Mouse (Mus musculus): ENCODE measurements around the gene Dlx5. TPM values are rescaled to one million over a fixed set of nuclear protein-coding genes. Genes with fewer than 3 reads are reported as not detected.

Gene Dlx5
- total and polyA plus RNA-seq, 3 experiments, result not detected

- H3K4me1 ChIP-seq (ENCODE audit: control insufficient read depth in 1 of 2, insufficient read depth in 2 of 2, low read length in 2 of 2), result no peaks in the 10 kb centered on the region
- H3K36me3 ChIP-seq (ENCODE audit: control insufficient read depth in 1 of 2, insufficient read depth in 2 of 2, low read length in 2 of 2), result no peaks in the 10 kb centered on the region
- DNase-seq (ENCODE audit: low read depth, low spot score), result no peak
- no peak overlapping the region for H3K9ac ChIP-seq (ENCODE audit: control insufficient read depth, low read depth, low read length, poor library complexity, severe bottlenecking)
- H3K4me3 ChIP-seq (ENCODE audit: control insufficient read depth in 1 of 2, insufficient read depth in 1 of 2, low read depth in 2 of 2, low read length in 2 of 2), result no peak overlapping the region
- H3K9me3 ChIP-seq (replicated peaks; ENCODE audit: insufficient read depth, low read length), result no peaks in the 10 kb centered on the region
- H3K27ac ChIP-seq (ENCODE audit: control insufficient read depth, low read depth, low read length), result no peak overlapping the region
- no peaks in the 10 kb centered on the region for H3K79me2 ChIP-seq (ENCODE audit: control insufficient read depth, insufficient read depth, low read length, poor library complexity)
- H3K27me3 ChIP-seq (ENCODE audit: control insufficient read depth in 1 of 2, insufficient read depth in 2 of 2, low read length in 2 of 2), result no peaks in the 10 kb centered on the region
- TF ChIP-seq MXI1 (IDR thresholded peaks at IDR 0.05; ENCODE audit: low read depth, low read length) (no peak), ZMIZ1 (IDR thresholded peaks at IDR 0.05; ENCODE audit: low read depth, low read length) (no peak), UBTF (IDR thresholded peaks at IDR 0.05; ENCODE audit: borderline replicate concordance, insufficient read depth, low read depth, low read length) (no peak)
Observed at GRCm38 (mm10) chr6:6856881-6857280, 25.0 kb downstream of the Dlx5 start.

- Histone ChIP-seq H3K27me3 (ENCODE audit: control insufficient read depth in 1 of 2, insufficient read depth in 2 of 2, low read length in 2 of 2) (no peaks in the 10 kb centered on the region), H3K9me3 (replicated peaks; ENCODE audit: insufficient read depth, low read length) (no peaks in the 10 kb centered on the region), H3K4me3 (ENCODE audit: control insufficient read depth in 1 of 2, insufficient read depth in 1 of 2, low read depth in 2 of 2, low read length in 2 of 2) (no peak overlapping the region), H3K9ac (ENCODE audit: control insufficient read depth, low read depth, low read length, poor library complexity, severe bottlenecking) (no peak overlapping the region), H3K79me2 (ENCODE audit: control insufficient read depth, insufficient read depth, low read length, poor library complexity) (no peaks in the 10 kb centered on the region), H3K27ac (ENCODE audit: control insufficient read depth, low read depth, low read length) (no peak overlapping the region), H3K36me3 (ENCODE audit: control insufficient read depth in 1 of 2, insufficient read depth in 2 of 2, low read length in 2 of 2) (no peaks in the 10 kb centered on the region), H3K4me1 (ENCODE audit: control insufficient read depth in 1 of 2, insufficient read depth in 2 of 2, low read length in 2 of 2) (no peaks in the 10 kb centered on the region)
- no peak for TF ChIP-seq TAL1 (IDR thresholded peaks at IDR 0.05; ENCODE audit: low read length)
- TF ChIP-seq SIN3A (IDR thresholded peaks at IDR 0.05; ENCODE audit: low read length), result no peak
- no peak for TF ChIP-seq E2F4 (IDR thresholded peaks at IDR 0.05; ENCODE audit: borderline replicate concordance, low read depth, low read length)
- no peak for TF ChIP-seq MYC (IDR thresholded peaks at IDR 0.05; ENCODE audit: low read depth, low read length)
- no peak for TF ChIP-seq SMC3 (IDR thresholded peaks at IDR 0.05; ENCODE audit: low read depth, low read length)
- TF ChIP-seq RAD21 (IDR thresholded peaks at IDR 0.05; ENCODE audit: low read depth, low read length), result no peak
- TF ChIP-seq ETS1 (IDR thresholded peaks at IDR 0.05; ENCODE audit: low read depth, low read length), result no peak
- TF ChIP-seq TBP (IDR thresholded peaks at IDR 0.05; ENCODE audit: low read depth, low read length), result no peak
- TF ChIP-seq POLR2A (IDR thresholded peaks at IDR 0.05; ENCODE audit: control insufficient read depth in 1 of 2, insufficient read depth in 1 of 2, low read depth in 1 of 2, low read length in 2 of 2, poor library complexity in 1 of 2), result no peak
- no peak for TF ChIP-seq MXI1 (IDR thresholded peaks at IDR 0.05; ENCODE audit: low read depth, low read length)
- no peak for TF ChIP-seq ZMIZ1 (IDR thresholded peaks at IDR 0.05; ENCODE audit: low read depth, low read length)
- TF ChIP-seq NELFE (IDR thresholded peaks at IDR 0.05; ENCODE audit: low read depth, low read length), result no peak
- TF ChIP-seq TCF12 (IDR thresholded peaks at IDR 0.05; ENCODE audit: low read depth, low read length), result no peak
- no peak for TF ChIP-seq CHD2 (IDR thresholded peaks at IDR 0.05; ENCODE audit: low read length)
- no peak for TF ChIP-seq JUND (IDR thresholded peaks at IDR 0.05; ENCODE audit: low read depth, low read length)
- TF ChIP-seq USF2 (IDR thresholded peaks at IDR 0.05; ENCODE audit: borderline replicate concordance in 1 of 2, insufficient read depth in 1 of 2, low read depth in 1 of 2, low read length in 2 of 2), result no peak
- no peak for TF ChIP-seq ELF1 (IDR thresholded peaks at IDR 0.05; ENCODE audit: low read depth, low read length)
- DNase-seq (ENCODE audit: low read depth, low spot score), result no peak
Observed at GRCm38 (mm10) chr6:6856316-6856715, 25.6 kb downstream of the Dlx5 start.

All from MEL (cell line).